Mouse (Mus musculus): ENCODE results near the gene 4833439L19Rik. TPM values are rescaled to one million over a fixed set of nuclear protein-coding genes. Genes with fewer than 3 reads are reported as not detected.

Gene 4833439L19Rik
- total RNA-seq, 2 experiments from 2014 or later, result 145 to 151 TPM

DNA sequence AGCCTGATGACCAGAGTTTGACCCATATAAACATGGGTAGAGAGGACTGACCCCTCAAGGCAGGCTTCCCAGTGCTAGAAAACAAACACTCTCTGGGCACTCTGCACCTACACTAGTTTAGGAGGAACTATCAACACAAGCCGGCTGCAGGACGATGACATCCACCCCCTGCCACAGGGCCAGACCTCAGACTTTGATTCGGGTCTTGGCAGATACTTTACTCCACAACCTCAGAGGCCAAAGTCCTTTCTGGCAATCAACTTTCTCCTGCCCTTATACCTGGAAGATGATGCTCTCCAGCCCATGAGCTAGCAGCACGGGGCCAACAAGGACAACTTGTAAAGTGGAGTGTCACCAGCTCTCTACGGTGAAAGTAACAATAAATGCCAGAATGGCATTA, 17.6 kb upstream of the 4833439L19Rik start:
- DNase-seq (ENCODE audit: low spot score in 2 of 2), result no peak

DNA sequence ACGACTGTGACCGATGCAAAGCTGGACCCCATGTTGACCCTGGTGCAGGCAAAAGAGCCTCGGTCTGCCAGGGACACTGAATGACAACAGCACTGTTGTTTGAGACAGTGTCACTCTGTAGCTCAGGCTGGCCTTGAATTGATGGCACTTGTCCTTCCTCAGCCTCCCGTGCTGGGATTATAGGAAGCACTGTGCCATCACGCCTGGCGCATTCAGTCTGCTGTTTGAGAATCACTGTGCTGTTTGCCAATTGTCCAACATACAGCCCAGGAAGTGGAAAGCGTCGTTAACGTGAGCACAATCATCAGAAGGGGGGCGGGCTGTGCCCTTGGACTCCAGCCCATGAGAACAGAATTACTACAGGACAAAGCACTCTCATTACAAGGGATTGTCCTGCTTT, 16.9 kb upstream of the 4833439L19Rik start:
- DNase-seq (ENCODE audit: low spot score in 2 of 2), result no peak

DNA sequence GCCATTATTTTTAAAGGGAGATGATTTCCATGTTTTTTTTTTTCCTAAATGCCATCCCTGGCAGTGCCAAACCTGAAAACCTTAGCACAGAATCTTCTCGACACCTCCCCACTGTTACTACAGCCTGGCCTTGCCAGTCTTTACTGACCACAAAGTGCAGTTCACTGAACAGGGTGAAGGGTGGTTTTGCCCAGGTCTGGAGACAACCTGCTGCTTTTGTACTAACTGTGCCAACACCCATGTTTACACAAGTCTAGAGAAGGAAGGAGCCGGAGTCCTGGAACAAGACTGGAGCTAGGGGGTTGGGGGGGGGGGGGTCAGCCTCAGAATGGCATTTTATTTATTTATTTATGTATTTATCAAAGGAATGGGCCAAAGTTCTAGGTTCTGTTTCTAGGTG, 16.1 kb upstream of the 4833439L19Rik start:
- DNase-seq (ENCODE audit: low spot score in 2 of 2), result no peak

DNA sequence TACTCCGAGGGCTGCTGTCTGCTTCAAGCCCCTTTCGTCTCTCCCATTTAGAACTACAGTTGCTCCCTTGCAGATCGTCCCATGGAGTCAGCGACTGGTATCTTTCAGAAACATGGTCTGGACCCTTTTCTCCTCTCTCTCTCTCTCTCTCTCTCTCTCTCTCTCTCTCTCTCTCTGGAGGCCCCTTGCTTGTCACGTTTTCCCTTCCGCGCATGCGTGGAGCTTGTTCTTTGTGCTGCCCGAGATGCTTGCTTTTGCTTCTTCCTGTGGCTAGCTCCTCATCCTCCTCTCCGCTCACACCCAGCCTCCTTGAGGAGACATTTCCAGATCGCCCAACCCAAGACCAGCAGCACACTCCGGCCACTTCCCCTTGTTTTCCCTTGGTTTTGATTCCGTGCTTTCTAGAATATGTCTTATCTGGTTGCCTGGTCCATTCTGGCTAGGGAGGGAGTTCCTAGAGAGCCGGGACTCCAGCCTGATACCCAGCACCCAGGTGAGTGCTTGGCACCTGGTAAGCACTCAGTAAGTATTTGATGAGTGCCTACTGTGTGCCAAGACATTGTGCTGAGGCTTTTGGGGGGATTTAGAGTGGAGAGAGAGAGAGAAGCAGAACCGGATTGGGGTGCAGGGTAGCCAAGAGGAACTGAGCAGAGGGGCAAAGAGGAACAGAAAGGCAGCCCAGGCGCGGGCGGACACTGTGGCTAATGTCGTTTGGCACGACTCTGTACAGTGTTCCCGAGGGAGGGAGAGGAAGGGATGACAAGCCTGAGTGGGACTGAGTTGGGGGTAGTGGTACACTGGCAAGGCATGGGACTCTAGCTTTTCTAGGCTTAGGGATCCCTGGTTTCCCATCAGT, 12.6 kb upstream of the 4833439L19Rik start:
- no peak for DNase-seq (ENCODE audit: low spot score in 2 of 2)

DNA sequence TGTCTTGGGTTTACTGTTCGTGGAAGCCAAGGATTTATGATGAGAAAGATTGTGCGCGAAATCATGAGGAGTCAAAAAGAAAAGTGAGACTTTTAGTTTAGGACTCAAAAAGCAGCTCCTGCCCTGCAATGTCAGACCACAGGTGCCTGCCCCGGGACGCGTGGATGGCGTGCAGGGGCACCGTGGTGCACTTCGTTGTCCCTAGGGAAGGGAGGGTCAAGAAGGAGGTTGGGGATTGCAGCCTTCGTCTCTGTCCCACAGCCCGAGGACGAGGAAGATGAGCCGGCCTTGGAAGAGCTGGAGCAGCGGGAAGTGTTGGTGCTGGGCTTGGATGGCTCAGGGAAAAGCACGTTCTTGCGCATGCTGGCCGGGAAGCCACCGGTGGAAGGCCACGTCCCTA, 10.3 kb upstream of the 4833439L19Rik start:
- no peak for DNase-seq (ENCODE audit: low spot score in 2 of 2)

DNA sequence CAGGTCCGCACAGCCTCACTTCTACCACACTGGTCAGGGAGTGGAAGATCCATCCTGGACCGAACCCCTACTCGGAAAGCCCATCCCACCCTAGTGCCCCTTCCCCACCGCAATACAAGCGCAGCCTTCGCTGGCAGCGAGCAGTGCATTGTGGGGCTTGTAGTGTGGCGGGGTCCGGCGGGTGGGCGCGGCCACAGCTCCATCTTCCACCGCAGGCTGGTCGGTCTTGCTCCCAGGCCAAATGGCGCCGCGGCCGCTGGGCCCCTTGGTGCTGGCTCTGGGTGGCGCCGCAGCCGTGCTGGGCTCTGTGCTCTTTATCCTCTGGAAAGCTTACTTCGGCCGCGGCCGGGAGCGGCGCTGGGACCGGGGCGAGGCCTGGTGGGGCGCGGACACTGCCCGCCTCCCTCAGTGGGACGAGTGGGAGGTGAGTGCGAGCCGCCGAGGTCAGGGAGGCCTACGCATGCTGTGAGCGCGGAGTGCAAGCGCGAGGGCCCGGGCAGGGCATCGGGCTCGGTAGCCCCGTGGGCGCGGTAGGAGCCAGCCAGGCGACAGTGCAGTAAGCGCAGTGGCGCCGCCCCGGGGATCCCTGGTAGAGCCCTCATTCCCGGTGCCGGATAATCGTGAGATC, 9.7 kb upstream of the 4833439L19Rik start, which contains the start of gene Arl10:
Gene Arl10, plus strand, starts transcription at position 162 of the 628 bp plus-strand sequence.
- DNase-seq (ENCODE audit: low spot score in 2 of 2), result peak; percentile 61 to 74

DNA sequence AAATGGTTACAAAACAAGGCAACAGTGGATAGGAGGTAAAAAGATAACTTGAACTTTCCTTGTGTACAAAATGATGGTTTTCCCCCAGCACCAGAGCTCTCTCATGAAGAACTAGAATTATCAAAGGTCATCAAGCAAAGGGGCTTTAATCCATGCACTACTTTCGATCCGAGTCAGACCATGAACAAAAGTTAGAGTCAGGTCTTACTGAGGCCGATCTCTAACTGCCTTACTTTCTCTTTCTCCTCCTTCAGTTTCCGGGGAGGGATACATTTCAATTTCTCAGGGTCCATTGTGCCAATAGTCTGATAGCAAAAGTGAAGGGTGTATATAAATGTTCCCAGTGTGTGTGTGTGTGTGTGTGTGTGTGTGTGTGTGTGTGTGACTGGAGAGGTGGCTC, 7.4 kb upstream of the 4833439L19Rik start:
- DNase-seq (ENCODE audit: low spot score in 2 of 2), result no peak

DNA sequence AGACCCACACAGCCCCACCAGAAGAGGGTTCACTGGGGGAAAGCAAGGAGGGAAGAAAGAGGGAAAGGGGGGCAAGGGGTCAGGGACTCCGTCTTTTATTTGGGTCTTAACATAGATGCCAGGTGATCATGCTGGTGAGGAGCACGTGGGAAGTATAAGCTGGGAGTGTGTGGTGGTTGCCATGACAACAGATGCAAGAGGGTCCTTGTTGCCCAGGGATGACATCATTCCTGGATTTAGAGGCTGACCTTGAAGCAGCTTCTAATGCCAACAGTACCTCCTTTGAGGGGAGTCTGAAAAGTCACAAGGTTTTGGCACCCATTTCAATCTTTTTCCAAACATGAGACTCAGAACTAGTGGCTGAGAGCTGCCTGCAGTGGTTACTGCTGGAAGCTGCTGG, 6.4 kb upstream of the 4833439L19Rik start:
- DNase-seq (ENCODE audit: low spot score in 2 of 2), result no peak

DNA sequence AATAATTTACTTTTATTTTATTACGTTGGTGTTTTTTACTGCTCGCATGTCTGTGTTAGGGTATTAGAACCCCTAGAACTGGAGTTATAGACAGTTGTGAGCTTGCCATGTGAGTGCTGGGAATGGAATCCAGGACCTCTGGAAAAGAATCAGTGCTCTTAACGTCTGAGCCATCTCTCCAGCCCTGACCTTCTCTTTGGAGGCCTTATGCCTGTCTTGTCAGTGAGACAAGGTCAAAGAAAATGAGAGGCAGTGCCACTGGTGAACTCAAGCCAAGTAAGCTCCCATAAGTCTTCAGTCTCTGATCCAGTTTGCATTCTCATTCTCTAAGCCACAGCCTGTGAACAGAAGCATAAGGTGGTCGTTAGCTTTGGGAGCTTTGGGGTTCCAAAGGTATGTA, 5.5 kb upstream of the 4833439L19Rik start:
- DNase-seq (ENCODE audit: low spot score in 2 of 2), result no peak

DNA sequence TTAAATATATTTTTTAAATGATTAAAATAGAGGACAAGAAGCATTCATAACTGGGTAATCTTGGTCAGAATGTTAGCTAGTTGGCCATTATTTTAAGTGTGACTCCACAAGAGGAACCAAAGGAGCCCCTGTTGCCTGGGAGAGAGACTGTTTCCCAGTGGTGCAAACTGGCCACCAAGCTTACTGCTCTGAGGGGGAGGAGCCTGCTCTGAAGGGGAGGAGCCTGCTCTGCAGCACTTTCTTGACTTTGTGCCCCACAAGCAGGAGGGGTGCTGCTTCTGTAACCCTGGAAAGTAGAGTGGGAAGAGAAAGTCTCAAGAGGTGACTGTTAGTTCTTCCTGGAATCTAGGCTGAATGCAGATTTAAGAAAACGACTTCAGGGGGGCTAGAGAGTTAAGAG, 4.0 kb upstream of the 4833439L19Rik start:
- no peak for DNase-seq (ENCODE audit: low spot score in 2 of 2)

DNA sequence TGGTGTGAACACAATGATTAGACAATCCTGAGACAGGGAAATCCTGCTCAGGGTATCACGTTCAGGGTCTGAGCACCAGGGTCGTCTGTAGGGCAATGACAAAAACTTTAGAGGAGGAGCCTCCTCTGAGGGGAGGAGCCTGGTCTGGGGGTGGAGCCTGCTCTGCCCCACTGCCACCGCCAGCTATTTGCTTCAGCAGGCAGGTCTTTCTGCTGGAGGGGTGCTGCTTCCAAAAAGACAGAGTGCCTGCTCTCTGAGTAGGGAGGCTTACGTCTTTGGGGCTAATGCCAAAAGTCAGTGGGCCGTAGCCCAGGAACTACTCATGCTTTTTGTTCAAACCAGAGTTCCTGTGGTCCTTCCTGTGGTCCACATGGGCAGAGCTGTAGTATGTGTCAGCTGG, 3.1 kb upstream of the 4833439L19Rik start:
- DNase-seq (ENCODE audit: low spot score in 2 of 2), result no peak

DNA sequence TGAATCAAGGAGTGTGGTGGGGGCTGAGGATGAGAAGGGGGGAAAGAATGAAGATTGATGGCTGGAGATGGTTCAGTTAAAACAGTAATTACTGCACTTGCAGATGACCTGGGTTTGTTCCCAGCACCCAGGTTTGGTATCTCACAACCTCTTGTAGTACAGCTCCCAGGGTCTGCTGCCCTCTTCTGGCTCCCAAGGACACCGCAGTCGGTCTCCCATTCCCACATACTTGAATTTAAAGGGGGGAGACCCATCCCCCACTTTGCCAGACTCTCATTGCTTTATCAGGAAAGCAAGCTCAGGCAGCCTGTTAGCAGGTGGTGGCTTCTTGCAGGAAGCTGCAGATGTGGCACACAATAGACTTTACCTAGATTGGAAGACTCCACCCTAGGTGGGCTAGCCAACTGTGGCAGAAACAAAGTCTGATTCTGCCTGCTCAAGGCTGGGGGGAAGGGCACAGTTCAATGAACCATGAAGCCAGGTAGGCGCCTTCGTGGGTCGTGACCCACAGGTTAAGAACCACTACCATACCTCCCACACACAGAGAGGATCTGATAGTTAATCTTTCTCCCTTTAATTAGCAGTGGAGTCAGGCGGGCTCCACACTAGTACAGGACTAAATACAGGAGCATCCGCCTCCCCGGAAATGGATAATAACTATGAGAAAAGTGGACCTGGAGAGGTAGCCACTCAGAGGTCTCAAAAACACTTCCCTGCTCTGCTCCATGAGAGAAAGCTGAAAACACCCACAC, 535 bp upstream of the 4833439L19Rik start:
- peak in 1 of 2 experiments; percentile 57 for DNase-seq (ENCODE audit: low spot score in 2 of 2)

DNA sequence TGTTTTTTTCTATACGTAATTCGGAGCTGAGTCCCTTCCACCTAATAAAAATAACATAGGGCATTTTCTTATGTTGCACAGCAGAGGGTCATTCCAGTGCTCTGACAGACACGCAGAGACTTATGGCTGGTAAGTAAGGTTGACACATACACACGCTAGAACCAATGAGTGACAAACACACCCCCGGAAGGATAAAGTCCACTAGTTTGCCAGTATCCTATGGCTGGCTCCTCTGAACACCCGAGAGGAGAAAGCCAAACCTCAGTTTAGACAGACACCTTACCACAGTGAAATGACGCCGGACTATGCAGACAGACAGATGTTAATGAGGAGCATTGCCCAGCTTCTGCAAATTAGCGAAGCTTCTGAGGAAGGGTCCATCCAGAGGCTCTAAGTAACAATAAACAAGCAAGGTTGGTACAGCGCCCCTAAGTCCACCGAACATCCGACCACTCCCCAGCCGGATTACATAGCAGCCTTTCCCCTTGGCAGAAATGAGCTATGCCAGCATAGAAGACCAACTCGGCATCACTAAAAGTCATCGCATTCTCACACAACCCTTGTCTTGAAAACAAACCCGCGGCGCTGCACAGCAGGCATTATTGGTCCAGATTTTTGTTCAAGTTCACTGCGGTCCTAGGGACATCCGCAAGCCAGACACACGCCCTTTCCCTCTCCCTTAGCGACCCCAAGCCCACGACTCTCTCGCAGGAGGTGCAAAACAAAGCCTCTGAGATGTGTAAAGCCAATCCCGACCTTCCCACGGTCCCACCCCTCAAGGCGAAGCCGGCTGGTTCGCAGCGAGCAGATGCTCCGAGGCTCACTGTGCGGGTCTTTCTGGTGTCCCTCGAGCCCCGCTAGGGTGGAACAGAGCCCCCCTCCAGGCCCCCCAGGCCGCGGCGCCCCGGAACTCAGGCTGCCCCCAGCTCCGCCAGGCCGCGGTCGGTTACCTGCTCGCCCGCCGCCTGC, 719 bp downstream of the 4833439L19Rik start:
- peak in 1 of 2 experiments; percentile 19 for DNase-seq (ENCODE audit: low spot score in 2 of 2)

DNA sequence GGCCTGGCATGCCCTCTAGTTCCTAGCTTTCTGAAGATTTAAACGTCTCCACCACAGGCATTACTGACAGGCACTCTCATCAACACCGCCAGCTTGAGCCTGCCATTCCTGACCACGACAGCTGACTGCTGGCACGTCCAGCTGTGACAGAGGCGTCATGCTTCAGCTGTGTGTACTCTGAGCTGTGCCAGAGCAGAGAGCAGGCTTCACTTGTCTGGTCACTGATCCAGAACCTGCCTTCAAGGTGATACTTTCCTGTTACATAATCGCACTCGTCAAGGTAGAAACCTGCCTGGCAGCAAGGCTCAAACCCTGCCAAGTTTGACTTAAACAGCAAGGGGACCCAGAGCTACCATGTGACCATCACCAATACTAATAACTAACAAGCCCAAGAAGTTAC, 2.7 kb downstream of the 4833439L19Rik start:
- DNase-seq (ENCODE audit: low spot score in 2 of 2), result no peak

DNA sequence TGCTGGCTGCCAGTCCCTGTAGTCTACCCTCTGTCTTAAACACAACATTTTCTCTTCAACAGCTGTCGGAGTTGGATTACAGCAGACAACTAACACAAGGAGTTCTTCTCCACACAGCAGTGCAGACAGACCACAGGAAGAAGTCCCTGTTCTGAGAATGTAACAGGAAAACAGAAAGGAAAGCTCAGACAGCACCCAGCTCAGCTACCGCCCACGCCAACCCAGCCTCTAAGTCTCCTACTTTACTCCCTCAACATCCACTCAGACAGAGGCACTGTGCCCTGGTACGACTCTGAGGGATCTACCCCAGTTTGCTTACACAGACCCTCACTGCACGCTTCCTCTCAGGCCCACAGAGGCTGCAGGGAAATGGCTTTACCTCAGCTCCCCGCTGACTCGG, 4.6 kb downstream of the 4833439L19Rik start:
- DNase-seq (ENCODE audit: low spot score in 2 of 2), result peak in 1 of 2 experiments; percentile 53

DNA sequence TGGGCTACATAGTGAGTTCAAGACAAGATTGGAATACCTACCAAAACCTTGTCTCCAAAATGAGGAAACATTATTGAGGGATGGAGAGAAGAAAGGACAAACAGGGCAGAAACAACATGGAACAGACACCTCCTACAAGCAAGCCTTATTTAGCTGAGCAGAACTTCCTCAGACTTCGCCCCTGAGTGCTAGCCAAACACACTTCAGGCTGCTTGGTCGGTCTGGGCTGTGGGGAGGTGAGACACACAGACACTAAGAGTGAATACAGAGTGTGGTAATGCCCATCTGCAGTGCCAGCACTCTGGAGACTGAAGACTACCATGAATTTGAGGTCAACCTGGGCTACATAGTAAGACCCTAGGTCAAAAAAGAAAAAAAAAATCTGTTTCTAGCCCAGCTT, 5.6 kb downstream of the 4833439L19Rik start:
- DNase-seq (ENCODE audit: low spot score in 2 of 2), result no peak

DNA sequence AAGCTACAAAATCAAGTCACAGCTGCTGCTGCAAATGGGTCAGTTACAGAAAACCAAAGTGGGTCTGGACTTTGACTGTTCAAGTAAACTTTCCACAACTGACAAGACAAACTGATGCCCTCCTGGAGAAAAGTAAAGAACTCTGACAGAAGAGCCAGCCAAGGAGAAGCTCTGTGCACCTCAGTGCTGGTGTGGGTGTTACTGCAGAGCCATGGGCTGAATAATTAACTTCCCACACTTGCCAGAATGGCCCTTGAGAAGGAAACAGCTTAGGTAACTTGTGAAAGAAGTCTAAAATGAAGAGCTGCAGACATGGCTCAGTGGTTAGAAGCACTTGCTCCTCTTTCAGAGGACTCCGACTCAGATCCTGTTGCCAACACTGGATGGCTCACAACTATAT, 7.6 kb downstream of the 4833439L19Rik start:
- no peak for DNase-seq (ENCODE audit: low spot score in 2 of 2)

DNA sequence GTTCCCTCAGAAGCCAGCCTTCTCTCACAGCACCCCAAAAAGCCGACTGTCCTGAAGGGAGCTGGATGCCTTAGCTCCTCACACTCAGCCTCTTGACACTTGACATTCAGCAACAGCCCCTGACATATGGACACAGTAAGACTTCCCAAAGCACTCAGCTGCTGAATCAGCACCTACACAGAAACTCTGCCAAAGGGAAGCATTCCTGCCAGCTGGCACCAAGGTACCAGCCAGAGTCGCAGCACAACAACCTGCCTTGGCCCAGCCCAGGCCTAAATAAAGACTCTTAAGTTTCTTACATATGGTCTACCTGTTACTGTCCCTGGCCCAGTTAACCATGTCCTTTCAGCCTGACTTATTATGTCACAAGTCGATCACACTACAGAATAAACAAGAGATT, 8.4 kb downstream of the 4833439L19Rik start:
- DNase-seq (ENCODE audit: low spot score in 2 of 2), result peak in 1 of 2 experiments; percentile 49

DNA sequence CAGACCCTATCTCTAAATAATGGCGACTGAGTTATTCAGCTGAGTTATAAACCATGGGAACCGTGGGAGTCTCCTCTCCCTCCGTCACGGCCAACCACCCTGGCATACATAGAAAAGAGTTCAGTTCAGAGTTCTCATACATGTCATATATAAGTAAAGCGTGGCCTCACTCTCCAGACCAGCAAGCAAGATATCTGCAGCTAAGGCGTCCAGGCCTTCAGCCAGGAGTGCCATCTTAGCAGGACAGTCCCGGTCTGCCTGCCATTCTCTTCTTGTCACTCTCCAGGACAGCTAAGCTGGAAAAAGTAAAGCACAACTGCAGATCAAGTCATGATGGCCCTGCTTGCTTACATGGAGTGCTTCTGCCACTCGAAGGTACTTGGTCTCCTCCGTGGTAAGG, 9.1 kb downstream of the 4833439L19Rik start:
- no peak for DNase-seq (ENCODE audit: low spot score in 2 of 2)

DNA sequence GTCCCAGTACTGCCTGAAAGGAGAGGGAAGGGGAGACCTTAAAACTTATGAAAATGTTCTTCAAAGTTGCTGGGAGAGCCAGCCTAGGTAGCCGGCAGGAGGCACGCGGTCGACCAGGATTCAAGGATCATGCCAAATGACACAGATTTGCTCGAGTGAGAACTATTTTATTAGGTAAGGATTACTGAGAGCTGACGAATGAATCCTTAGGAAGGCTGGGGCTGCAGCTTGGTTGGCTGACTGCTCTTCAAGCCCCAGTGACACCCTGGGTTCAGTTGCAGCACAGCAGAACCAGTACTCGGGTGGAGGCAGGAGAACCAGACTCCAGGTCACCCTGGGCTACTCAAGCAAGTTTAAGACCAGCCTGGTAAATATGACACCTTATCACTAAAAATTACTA, 17.2 kb downstream of the 4833439L19Rik start:
- DNase-seq (ENCODE audit: low spot score in 2 of 2), result no peak

DNA sequence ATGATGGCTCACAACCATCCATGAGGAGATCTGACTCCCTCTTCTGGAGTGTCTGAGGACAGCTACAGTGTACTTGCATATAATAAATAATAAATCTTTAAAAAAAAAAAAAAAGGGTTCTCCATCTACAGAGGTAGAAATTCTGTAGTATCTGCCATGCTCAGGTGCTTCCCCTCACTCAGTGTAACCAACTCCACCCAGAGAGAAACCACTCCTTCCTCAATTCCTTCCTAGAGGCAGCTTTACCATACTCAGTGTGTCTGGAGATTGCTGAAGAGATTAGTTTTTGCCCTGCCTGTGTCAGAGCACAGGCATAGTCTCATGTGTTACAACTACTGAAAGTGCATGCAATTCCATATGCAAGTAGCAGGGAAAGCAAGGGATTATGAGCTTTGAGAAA, 33.1 kb downstream of the 4833439L19Rik start:
- DNase-seq (ENCODE audit: low spot score in 2 of 2), result no peak
